Mouse (Mus musculus): ENCODE data around the gene Twsg1. TPM values are rescaled to one million over a fixed set of nuclear protein-coding genes. Genes with fewer than 3 reads are reported as not detected.
A peak's percentile ranks its signal among the peaks of the same experiment; 100 is the strongest.
"Not testable (repeated sequence)": the region's sequence is repeated elsewhere in the genome, so short reads cannot be mapped to it uniquely, and the experiment has no call there.

Gene Twsg1
- polyA plus RNA-seq (2015; fragmentation: Nextera tagmentation; extraction: Ambion mirVana) = 66.4 and 68.7 TPM in 2 replicates

DNA sequence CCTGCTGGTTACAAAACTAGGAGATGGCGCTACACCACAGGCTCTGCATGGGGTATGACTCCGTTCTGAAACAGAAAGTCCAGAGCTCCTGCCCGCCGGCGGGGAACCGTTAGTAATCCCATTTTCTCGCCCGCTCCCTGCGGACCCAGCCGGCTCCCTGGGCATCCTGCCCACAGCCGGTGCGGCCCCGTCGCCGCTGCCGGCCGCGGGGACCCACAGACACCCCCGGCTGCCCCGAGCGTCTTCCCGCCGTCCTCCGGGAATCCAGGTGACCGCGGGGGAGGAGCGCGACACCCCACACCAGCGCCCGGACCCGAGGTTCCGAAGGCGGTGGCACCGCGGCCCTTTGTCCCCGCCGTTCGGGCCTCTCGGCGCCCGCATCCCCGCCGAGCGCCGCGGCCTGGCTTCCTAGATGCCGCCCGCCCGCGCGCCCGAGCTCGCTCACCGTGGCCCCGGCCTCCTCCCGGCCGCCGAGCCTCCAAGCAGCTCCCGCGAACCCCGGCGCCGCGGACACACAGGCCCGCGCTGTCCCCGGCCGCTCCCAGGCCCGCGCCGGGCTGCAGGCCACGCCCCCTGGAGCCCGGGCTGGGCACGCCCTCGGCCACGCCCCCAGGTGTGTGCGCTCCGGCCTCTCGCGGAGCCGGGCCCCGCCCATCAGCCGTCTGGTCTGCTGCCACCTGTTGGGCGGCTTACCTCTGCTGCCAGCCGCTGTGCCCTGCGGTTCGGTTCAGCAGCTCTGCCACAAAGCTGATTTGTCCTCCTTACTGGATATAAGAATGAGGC is at the start of gene Twsg1:
TSS of gene Twsg1 (minus strand) at position 605 of the 783 bp plus-strand sequence.
- DNase-seq (ENCODE audit: low spot score) = peak; percentile 93

DNA sequence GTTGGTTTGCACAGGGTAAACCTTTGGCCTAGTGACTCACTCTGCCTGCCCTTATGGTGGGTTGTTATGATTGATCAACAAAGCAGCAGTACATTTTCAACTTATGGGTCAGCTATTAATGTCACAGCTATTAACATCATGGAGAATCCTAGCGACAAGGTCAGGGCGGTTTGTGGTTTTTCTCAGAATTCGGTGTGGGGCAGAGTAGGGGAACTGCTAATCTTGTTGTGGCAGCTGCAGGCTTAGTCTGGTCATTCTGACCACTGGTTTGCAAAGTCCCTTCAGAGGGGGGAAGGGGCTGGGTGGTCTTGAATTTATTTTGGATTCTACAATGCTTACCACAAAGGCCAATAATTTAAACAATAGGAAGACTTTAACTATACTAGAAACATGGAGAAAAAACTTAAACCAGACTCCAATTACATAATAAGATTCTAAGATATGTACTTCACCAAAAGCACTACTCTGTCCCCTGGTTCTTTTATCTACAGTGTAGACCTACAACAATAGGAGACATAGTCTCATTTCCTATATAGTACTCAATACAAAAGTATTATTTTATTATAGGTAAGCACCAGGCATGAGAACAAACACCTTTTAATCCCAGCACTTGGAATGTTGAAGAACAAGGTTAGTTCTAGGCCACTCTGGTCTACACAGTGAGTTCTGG is 37.3 kb upstream of the Twsg1 start:
- no peak for DNase-seq (ENCODE audit: low spot score)

DNA sequence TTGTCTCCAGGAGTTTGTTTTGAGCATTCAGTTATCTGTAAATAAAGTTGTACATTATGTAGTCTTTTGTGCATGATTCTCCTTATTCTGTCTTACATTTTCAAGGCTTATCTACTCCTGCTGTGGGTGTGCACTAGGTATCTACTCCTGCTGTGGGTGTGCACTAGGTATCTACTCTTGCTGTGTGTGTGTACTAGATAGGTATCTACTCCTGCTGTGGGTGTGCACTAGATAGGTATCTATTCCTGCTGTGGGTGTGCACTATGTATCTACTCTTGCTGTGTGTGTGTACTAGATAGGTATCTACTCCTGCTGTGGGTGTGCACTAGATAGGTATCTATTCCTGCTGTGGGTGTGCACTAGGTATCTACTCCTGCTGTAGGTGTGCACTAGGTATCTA is 25.7 kb upstream of the Twsg1 start:
- not testable (repeated sequence) for DNase-seq (ENCODE audit: low spot score)

DNA sequence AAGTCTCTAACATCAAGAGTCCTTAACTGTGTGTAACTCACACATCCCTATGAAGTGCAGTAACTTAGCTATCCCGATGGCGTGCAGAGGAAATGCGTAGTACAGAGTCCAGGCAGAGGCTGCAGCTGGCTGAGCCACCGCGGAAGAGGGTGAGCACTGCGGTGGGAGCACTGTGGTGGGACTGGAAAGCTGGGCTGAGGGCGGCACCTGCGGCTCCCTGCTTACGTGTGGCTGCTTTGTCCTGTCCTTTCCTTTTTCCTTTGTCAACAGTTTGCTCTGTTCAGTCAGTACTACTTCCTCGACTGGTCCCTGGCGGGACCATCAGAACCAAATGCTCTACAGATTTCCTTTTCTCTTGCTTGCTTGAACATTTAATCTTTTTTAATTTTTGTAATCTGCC is 16.7 kb upstream of the Twsg1 start:
- DNase-seq (ENCODE audit: low spot score) = no peak

DNA sequence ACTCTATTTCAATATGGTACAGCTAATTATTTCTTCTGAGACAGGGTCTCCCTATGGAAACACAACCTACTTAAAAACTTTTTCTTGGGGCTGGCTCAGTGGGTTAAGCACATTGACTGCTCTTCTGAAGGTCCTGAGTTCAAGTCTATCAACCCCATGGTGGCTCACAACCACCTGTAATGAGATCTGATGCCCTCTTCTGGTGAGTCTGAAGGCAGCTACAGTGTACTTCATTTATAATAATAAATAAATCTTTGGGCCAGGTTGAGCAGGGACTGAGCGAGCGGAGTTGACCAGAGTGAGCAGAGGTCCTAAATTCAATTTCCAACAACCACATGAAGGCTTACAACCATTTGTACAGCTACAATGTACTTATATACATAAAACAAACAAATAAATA is 11.2 kb upstream of the Twsg1 start:
- DNase-seq (ENCODE audit: low spot score) = no peak

DNA sequence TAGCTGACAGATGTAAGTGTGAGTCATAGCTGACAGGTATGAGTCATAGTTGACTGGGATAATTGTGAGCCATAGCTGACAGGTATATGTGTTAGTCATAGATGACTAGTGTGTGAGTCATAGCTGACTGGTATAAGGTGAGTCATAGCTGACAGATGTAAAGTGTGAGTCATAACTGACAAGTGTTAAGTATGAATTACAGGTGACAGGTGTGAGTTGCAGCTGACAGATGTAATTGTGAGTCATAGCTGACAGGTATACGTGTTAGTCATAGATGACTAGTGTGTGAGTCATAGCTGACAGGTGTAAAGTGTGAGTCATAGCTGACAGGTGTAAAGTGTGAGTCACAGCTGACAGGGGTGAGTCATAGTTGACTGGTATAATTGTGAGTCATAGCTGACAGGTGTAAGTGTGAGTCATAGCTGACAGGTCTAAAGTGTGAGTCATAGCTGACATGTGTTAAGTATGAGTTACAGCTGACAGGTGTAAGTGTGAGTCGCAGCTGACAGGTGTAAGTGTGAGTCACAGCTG is 10.6 kb upstream of the Twsg1 start:
- no peak for DNase-seq (ENCODE audit: low spot score)

DNA sequence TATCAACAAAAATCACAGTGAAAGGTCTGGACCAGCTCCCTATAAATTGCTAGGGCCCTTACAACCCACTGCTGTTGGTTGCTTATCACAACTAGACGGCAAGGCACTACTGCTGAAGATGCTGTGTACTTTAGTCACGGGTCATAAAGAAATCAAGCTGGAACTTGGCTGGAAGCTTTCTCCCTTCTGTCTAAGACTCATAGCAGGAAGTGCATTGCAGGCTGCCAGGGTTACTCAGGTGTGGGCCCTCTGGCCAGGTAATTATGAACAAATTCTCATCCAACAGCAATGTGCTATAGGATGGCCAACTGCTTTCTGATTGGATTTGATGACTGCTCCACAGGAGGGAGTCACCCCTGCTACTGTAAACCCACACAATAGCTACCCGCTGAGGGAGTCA is 8.0 kb upstream of the Twsg1 start:
- no peak for DNase-seq (ENCODE audit: low spot score)

DNA sequence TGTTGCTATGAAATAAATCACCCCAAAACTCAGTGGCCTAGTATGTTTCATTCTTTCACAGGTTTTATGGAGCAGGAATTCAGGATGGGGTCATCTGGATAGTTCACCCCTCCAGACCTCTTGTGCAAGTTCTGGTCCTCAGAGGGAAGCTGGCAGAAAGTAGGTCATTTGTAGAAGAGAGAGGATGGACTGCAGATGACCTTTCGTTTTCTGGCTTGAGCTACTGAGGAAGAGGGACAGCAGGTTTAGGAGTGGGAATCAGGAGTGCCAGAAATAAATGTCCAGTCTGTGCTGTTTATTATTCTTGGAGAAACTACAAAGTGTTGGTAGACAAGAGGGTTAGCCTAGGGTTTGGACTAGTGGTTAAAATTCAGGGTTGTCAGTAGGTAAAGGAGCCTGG is 7.3 kb upstream of the Twsg1 start:
- no peak for DNase-seq (ENCODE audit: low spot score)

DNA sequence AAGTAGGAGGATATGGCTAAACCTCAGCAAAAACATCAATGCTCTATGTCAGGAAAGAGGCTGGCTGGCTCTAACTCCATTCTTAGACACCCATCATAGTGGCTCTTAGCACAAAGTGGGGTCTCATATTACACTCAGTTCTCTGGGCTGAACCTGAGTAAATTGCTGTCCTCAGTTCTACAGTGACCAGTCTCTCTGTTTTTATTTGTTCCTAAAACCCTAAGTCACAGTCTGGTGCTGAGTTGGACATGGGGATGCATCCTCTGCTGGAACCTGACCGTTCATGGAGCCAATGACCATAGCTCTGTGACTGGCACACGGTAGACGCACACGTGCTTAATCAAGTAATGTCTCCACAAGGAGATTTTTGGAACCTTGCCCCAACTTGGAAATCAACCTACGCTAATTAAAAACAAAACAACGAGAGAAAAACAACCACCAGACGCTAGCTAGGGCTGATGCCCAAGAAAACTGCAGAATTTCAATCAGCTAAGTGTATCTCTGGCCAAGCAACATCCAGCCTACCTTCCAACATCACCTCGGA is 6.8 kb upstream of the Twsg1 start:
- peak; percentile 71 for DNase-seq (ENCODE audit: low spot score)

DNA sequence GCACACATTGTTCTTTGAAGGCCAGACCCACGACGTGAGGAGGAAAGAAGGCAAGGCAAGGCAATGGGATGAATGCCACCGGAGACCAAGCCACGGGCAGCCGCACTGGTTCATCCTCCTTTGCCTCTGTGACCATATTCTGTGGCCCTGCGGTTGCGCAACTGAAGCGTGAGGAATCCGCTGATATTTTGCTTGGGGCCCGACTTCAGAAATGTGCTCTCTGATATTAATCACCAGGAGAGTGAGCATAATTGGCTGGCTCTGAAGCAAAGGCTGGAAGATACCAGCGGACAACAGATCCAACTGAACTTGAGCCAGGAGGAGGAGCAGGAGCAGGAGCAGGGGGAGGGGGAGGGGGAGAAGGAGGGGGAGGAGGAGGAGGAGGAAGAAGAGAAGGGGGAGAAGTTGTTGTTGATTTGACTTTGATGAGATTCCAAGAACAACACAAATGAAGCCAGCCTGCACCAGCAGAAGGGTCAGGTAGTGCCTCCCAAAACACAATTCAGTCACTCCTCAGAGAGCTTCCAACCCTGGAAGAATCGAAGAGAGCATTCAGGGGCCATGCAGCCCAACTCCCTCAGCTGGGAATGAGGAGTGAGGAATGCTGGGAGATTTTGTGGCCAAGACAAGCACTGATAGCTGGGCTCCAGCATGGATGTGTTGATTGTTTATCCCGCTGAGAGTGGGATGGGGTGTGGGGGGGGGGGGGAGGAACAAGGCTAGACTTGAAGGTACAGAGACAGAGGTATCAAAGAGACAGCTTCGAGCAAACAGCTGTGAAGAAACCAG is 6.2 kb upstream of the Twsg1 start:
- no peak for DNase-seq (ENCODE audit: low spot score)

DNA sequence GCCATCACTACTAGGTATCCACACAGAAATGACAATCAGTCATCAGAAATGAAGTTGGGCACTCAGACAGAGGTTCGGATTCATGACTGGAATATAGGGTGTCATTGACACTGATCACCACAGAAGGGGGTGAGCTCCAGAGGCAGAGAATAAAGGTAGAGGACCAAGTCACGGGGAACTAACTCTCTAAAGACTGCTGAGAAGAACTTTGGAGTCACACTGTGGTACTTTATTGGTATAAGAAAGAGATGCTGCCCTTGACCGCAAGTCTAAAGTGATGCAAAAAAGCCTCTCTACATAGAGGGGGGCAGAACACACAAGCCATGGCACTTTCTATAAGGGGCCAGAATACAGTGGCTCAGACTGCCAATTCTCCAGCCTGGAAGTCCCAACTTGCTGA is 5.1 kb upstream of the Twsg1 start:
- no peak for DNase-seq (ENCODE audit: low spot score)

DNA sequence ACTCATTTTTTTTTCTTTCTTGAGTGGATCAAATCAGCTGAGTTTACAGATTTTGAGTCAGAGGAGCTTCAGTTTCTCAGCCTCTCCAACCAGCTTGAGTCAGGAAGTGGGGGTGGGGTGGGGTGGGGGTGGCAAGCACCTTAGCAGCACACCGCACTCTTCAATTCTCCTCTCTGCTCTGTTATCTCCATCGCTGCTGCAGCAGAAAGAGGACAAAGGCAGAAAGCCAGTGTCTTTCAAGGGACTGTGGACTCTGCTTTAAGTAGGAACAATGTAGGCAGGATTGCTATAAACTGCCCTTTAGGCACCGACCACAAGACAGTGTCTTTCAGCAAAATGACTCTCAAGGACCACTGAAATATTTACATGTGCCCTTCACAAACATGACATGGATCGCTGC is 2.9 kb upstream of the Twsg1 start:
- peak; percentile 61 for DNase-seq (ENCODE audit: low spot score)

DNA sequence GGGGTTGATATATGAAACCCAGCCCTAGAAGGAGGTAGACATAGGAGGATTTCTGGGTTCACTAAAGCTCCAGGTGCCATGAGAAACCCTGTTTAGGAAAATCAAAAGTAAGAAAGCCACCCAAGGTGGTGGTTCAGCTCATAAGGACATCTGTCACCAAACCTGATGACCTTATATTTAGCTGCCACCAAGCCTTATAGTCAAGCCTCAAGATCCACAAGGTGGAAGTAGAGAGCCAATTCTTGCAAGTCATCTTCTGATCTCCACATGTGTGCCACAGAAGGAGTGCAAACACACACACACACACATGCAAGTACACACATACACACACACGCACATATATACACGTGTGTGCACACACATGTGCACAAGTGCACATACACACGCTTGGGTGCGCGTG is 1.1 kb upstream of the Twsg1 start:
- peak; percentile 66 for DNase-seq (ENCODE audit: low spot score)

DNA sequence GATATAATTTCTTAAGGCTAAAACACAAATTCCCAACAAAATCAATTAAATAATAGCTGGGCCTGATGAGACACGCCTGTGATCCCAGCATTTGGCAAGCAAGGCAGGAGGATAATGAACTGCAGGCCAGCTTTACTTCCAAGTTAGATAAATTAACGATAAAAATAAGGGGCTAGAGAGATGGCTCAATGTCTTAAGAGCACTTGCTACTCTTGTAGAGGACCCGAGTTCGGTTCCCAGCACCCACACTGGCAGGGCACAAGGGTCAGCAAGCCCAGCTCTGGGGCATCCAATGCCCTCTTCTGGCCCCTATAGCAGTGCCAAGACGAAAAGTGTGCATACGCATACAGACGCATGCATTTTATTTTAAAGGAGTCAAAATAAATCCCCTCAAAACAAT is 843 bp downstream of the Twsg1 start:
- no peak for DNase-seq (ENCODE audit: low spot score)

DNA sequence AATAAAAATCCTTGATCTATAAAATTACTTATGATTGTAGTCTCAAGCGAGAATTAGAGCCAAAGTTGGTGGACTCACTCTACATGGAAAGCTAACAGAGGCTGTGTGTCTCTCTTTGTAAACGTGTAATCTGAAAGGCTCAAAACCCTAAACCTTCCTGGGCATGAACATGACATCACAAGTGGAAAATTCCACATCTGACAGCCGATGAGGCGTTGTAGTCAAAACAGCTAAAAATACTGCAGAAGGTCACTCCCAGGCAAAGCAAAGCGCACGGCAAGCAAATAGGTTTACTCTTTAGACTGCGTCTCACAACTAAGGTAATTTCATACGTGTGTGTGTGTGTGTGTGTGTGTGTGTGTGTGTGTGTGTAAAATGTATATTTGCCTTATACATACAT is 3.7 kb downstream of the Twsg1 start:
- DNase-seq (ENCODE audit: low spot score) = no peak

DNA sequence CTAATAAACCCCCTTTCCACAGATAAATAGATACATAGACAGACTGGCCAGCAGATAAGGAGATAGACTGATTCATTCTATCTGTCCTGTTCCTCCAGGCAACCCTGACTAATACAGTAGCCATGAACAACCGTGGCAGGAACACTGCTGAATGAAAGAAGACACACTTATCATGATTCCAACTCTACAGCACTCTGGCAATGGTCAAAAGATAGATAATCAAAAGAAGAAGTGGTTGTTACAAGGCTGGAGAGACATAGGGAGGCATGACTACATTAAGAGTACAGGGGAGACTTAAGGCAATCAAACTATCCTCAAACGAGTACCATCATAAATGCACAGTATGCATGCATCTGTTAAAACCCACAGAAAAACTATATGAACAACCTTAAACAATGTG is 5.6 kb downstream of the Twsg1 start:
- no peak for DNase-seq (ENCODE audit: low spot score)

DNA sequence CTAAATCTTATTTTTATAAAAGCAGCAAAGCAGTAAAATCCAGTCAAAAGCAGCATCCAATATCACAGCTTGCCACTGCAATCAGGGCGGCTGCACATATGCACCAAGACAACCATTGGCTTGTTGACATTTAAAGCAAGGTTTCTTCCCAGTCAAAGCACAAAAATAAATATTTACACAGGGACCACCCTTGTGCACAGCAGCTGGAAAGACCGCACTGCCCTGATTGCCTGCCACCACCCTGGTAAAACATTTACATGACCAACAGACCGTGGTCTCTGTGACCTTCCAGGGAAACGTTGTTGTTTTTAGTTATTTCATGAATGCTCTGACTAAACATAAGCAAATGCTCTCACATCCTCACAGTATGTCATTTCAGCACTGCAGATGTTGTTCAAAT is 8.6 kb downstream of the Twsg1 start:
- no peak for DNase-seq (ENCODE audit: low spot score)

DNA sequence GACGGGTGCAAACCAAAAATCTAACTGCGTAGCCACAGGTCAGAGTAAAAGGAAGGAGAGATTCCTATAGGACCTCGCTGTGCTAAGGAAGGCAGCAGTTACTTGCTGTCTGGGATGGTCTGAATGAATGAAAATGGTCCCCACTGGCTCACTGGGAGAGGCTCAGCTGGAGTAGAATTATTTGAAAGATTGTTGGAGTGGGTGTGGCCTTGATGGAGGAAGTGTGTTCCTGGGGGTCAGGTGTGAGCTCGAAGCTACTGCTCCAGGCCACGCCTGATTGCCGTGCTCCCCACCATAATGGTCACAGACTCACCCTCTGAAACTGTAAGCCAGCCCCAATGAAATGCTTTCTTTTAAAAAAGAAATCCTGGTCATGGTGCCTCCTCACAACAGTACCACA is 9.8 kb downstream of the Twsg1 start:
- DNase-seq (ENCODE audit: low spot score) = no peak

DNA sequence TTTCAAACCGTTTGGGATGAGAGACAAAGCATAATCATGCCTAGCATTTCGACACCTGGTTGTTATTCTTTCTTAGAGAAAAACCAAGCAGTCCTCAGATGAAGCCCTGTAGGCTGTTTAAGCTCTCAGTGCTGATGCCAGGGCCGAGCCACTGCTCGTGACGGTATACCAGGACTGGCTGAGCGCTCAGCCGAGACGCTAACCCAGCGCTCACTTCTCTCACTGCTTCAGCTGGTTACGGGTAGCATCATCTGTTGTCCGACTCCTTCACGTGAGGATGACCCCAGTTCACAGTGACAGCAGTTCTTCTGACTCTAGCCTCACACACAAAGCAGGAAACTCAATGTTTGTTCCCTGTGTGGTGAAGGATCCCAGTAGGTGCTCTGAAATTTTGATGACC is 10.8 kb downstream of the Twsg1 start:
- DNase-seq (ENCODE audit: low spot score) = no peak

DNA sequence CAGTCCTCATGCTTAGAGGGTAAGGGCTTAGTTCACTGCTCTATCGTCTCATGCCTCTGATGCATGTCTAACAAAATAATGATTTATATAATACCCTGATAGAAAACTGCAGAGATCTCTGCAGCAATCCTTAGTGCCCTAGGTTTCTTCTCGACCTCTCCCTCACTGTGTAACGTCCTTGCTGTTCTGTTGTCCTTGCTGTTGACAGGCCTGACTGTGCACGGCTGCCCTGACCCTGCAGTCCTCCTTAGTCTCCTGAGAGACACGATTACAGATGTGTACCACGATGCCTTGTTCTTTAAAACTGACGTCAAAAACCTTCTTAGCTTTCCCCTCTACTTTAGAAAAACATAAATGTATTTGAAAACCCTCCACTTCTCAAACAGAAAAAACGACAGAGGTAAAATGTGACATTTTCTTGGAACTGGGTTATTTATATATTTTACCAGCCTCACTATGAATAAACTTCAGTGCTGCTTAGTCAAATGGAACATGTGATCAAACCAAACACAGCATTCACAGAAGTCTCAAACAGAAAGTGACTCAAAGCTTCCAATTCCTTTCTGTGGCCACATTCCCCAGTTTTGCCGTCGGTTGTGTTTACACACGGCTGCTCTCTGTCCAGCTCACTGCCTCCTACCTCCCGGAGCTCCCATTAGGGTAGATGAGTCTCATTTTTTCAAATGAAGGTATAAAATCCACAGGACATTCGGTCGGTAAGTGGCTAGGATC is 11.4 kb downstream of the Twsg1 start:
- DNase-seq (ENCODE audit: low spot score) = no peak

DNA sequence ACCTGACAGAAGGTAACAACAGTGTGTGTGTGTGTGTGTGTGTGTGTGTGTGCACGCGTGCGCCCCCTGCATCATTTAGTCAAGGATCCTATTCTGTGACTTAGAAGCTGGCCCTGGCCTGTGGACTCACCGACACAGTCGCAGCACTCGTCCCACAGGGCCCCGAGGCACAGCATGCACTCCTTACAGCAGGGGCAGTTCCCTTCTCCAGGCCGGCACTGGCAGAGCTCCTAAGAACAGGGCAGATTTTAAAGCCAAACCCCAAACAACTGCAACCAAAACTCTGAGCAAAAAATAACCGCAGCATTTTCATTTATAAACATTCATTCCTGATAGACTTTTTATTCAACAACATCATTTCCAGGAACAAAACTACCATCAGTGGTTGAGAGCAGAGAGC is 13.4 kb downstream of the Twsg1 start:
- DNase-seq (ENCODE audit: low spot score) = no peak
